In the genomic region with DNA sequence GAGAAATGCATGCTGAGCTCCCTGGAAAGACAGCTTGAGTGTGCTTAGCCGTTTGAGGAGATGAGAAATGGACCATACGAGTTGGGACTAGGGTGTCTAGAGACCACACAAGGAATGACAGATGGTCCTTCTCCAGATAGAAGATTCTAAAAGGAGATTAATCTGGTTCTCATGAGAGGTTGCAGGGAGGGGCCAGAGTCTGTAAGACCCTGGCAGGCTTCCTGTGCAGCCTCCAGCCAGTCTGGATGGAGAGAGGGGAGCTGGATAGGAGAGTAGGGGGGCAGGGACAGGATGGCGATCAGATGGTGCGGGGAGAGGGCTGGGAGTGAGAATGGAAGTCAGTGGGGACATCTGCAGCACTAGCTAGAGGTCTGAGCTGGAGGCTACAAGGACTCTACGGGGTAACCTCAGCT, we compare ENCODE assay signal across 21 mouse cellular contexts. TPM values are rescaled to one million over a fixed set of nuclear protein-coding genes. Genes with fewer than 3 reads are reported as not detected.
DNase-seq lines count a peak whose midpoint lies in the region; ATAC-seq and TF ChIP-seq lines count a peak whose summit lies in the region.
"Had no signal": no experiment of that assay in that cellular context is flagged by ENCODE, and none has a peak within 500 bp of the region (broad histone marks: within the 10 kb centered on the region; RNA-seq: fewer than 3 reads in every experiment).

No protein-coding gene starts in this region.

- peak; percentile 62 for ATAC-seq in forebrain, postnatal 0 days
- no peak for ATAC-seq in forebrain, embryonic 12.5 days (ENCODE audit: low FRiP score)
- peak; percentile 87 for ATAC-seq in kidney, embryonic 16.5 days (ENCODE audit: low FRiP score, low TSS enrichment)
- ATAC-seq in lung, embryonic 16.5 days (ENCODE audit: low read depth), result peak; percentile 34; the same call in 1 of the 2 replicates
- peak; percentile 77; the same call in 1 of the 2 replicates for ATAC-seq in stomach, embryonic 14.5 days (ENCODE audit: insufficient number of reproducible peaks, insufficient read depth, low FRiP score, low read depth)
- ATAC-seq: activated CD4-positive, CD25-positive, alpha-beta regulatory T cell, adult 4 months had no signal

- no peak for TF ChIP-seq CTCF in forebrain, postnatal 0 days (IDR thresholded peaks at IDR 0.05; ENCODE audit: low read depth)

- no peak for DNase-seq in forebrain, postnatal 0 days
- DNase-seq in kidney, adult 8-10 months, result no peak
- DNase-seq in lung, adult 18-20 months, result no peak
- DNase-seq in urinary bladder, postnatal 25 days (ENCODE audit: low spot score), result no peak
- DNase-seq: adrenal gland, postnatal 10 days; cerebellum, postnatal 14 days; gastrocnemius, adult 2 months; heart, postnatal 10 days; lung, postnatal 36 days; right cerebral cortex, postnatal 25 days had no signal

- no peaks in the 10 kb centered on the region for H3K36me3 ChIP-seq in forebrain, postnatal 0 days (ENCODE audit: insufficient read depth)
- no peaks in the 10 kb centered on the region for H3K36me3 ChIP-seq in forebrain, embryonic 12.5 days (replicated peaks)
- no peaks in the 10 kb centered on the region for H3K36me3 ChIP-seq in kidney, embryonic 16.5 days (ENCODE audit: insufficient read depth, low read length)
- no peaks in the 10 kb centered on the region for H3K36me3 ChIP-seq in lung, embryonic 16.5 days (ENCODE audit: control insufficient read depth, insufficient read depth, low read length)
- no peaks in the 10 kb centered on the region for H3K36me3 ChIP-seq in stomach, embryonic 14.5 days (ENCODE audit: control insufficient read depth, insufficient read depth, low read length)
- H3K36me3 ChIP-seq: embryonic facial prominence, embryonic 13.5 days; G1E; liver, embryonic 15.5 days; midbrain, embryonic 10.5 days; neural tube, embryonic 13.5 days had no signal

- H3K9me3 ChIP-seq in forebrain, postnatal 0 days (ENCODE audit: low read length), result no peaks in the 10 kb centered on the region
- H3K9me3 ChIP-seq in forebrain, embryonic 12.5 days, result no peaks in the 10 kb centered on the region
- H3K9me3 ChIP-seq in kidney, embryonic 16.5 days (ENCODE audit: low read length), result no peaks in the 10 kb centered on the region
- H3K9me3 ChIP-seq in lung, embryonic 16.5 days (ENCODE audit: control insufficient read depth, low read length), result no peaks in the 10 kb centered on the region
- H3K9me3 ChIP-seq in stomach, embryonic 14.5 days (ENCODE audit: control insufficient read depth, low read depth, low read length), result no peaks in the 10 kb centered on the region
- H3K9me3 ChIP-seq: embryonic facial prominence, embryonic 13.5 days; G1E; liver, embryonic 15.5 days; midbrain, embryonic 10.5 days; neural tube, embryonic 13.5 days had no signal

- no peak overlapping the region for H3K4me2 ChIP-seq in forebrain, postnatal 0 days (ENCODE audit: low read depth)
- no peak overlapping the region for H3K4me2 ChIP-seq in forebrain, embryonic 12.5 days
- H3K4me2 ChIP-seq in kidney, embryonic 16.5 days (replicated peaks; ENCODE audit: low read depth, low read length), result no peak overlapping the region
- no peak overlapping the region for H3K4me2 ChIP-seq in lung, embryonic 16.5 days (ENCODE audit: low read depth, low read length)
- no peak overlapping the region for H3K4me2 ChIP-seq in stomach, embryonic 14.5 days (replicated peaks; ENCODE audit: low read depth, low read length)
- H3K4me2 ChIP-seq: embryonic facial prominence, embryonic 13.5 days; heart, embryonic 11.5 days; liver, embryonic 15.5 days; neural tube, embryonic 13.5 days had no signal

- H3K4me3 ChIP-seq in forebrain, postnatal 0 days (ENCODE audit: low read depth, low read length), result no peak overlapping the region
- no peak overlapping the region for H3K4me3 ChIP-seq in forebrain, embryonic 12.5 days (replicated peaks)
- no peak overlapping the region for H3K4me3 ChIP-seq in kidney, embryonic 16.5 days (ENCODE audit: low read length)
- no peak overlapping the region for H3K4me3 ChIP-seq in lung, embryonic 16.5 days (ENCODE audit: low read length)
- no peak overlapping the region for H3K4me3 ChIP-seq in stomach, embryonic 14.5 days (ENCODE audit: low read depth, low read length)
- H3K4me3 ChIP-seq: embryonic facial prominence, embryonic 13.5 days; gastrocnemius, adult 2 months; liver, embryonic 15.5 days; midbrain, embryonic 10.5 days; neural tube, embryonic 13.5 days had no signal

- 73% methylated on average over 5 of the region's 5 CpGs for WGBS in forebrain, postnatal 0 days
- 76% methylated on average over 5 of the region's 5 CpGs for WGBS in forebrain, embryonic 12.5 days
- 57% methylated on average over 5 of the region's 5 CpGs for WGBS in kidney, embryonic 16.5 days
- WGBS in lung, embryonic 16.5 days, result 39% methylated on average over 5 of the region's 5 CpGs
- WGBS in stomach, embryonic 14.5 days, result 38% methylated on average over 5 of the region's 5 CpGs

- H3K9ac ChIP-seq in forebrain, postnatal 0 days, result no peak overlapping the region
- H3K9ac ChIP-seq in forebrain, embryonic 12.5 days, result no peak overlapping the region
- H3K9ac ChIP-seq in kidney, embryonic 16.5 days (replicated peaks; ENCODE audit: low read length), result no peak overlapping the region
- H3K9ac ChIP-seq in lung, embryonic 16.5 days (ENCODE audit: low read length), result no peak overlapping the region
- no peak overlapping the region for H3K9ac ChIP-seq in stomach, embryonic 14.5 days (replicated peaks; ENCODE audit: low read depth, low read length)
- H3K9ac ChIP-seq: embryonic facial prominence, embryonic 13.5 days; liver, embryonic 15.5 days; neural tube, embryonic 13.5 days had no signal

- H3K4me1 ChIP-seq in forebrain, postnatal 0 days (ENCODE audit: insufficient read depth), result no peaks in the 10 kb centered on the region
- H3K4me1 ChIP-seq in forebrain, embryonic 12.5 days, result no peaks in the 10 kb centered on the region
- no peaks in the 10 kb centered on the region for H3K4me1 ChIP-seq in kidney, embryonic 16.5 days (ENCODE audit: insufficient read depth, low read length)
- H3K4me1 ChIP-seq in lung, embryonic 16.5 days (replicated peaks; ENCODE audit: control insufficient read depth, insufficient read depth, low read length), result 0 out of 2 replicates have a peak, but pooled peaks cover 2% of the 10 kb centered on the region
- H3K4me1 ChIP-seq in stomach, embryonic 14.5 days (ENCODE audit: control insufficient read depth, insufficient read depth, low read length), result peaks cover 3% of the 10 kb centered on the region; the same call in 1 of the 2 replicates
- H3K4me1 ChIP-seq: embryonic facial prominence, embryonic 13.5 days; liver, embryonic 15.5 days; midbrain, embryonic 10.5 days; neural tube, embryonic 13.5 days had no signal

- no peaks in the 10 kb centered on the region for H3K27me3 ChIP-seq in forebrain, postnatal 0 days (ENCODE audit: insufficient read depth, low read length)
- no peaks in the 10 kb centered on the region for H3K27me3 ChIP-seq in forebrain, embryonic 12.5 days
- no peaks in the 10 kb centered on the region for H3K27me3 ChIP-seq in kidney, embryonic 16.5 days (ENCODE audit: insufficient read depth, low read length)
- no peaks in the 10 kb centered on the region for H3K27me3 ChIP-seq in lung, embryonic 16.5 days (ENCODE audit: control insufficient read depth, insufficient read depth, low read depth, low read length)
- no peaks in the 10 kb centered on the region for H3K27me3 ChIP-seq in stomach, embryonic 14.5 days (ENCODE audit: control insufficient read depth, insufficient read depth, low read length)
- H3K27me3 ChIP-seq: embryonic facial prominence, embryonic 13.5 days; liver, embryonic 15.5 days; neural tube, embryonic 13.5 days had no signal

- no peak overlapping the region for H3K27ac ChIP-seq in forebrain, postnatal 0 days (ENCODE audit: low read depth, low read length)
- H3K27ac ChIP-seq in forebrain, embryonic 12.5 days, result no peak overlapping the region
- peak overlapping the region; percentile 43; the same call in 1 of the 2 replicates for H3K27ac ChIP-seq in kidney, embryonic 16.5 days (ENCODE audit: low read length)
- H3K27ac ChIP-seq in lung, embryonic 16.5 days (ENCODE audit: low read length), result no peak overlapping the region
- peak overlapping the region; percentile 39; the same call in 1 of the 2 replicates for H3K27ac ChIP-seq in stomach, embryonic 14.5 days (ENCODE audit: low read length)
- H3K27ac ChIP-seq: embryonic facial prominence, embryonic 13.5 days; gastrocnemius, adult 2 months; liver, embryonic 15.5 days; midbrain, embryonic 10.5 days; neural tube, embryonic 13.5 days had no signal

RNA-seq across cellular contexts. Expression of gene Scml4, which starts 19.1 kb away (rescaled TPM):
- total RNA-seq in forebrain, postnatal 0 days (2014; rRNA removed), result 16.2 and 37.7 TPM in 2 replicates
- 3.6 and 8.5 TPM in 2 replicates for polyA plus RNA-seq in forebrain, postnatal 0 days (2015; fragmentation: Nextera tagmentation; extraction: Ambion mirVana)
- 2.9 and 3.0 TPM in 2 replicates for polyA plus RNA-seq in forebrain, embryonic 12.5 days (2016; fragmentation: Nextera tagmentation; extraction: Ambion mirVana)
- 1.7 and 1.8 TPM in 2 replicates for polyA plus RNA-seq in kidney, embryonic 16.5 days (2015; fragmentation: Nextera tagmentation; extraction: Ambion mirVana)
- polyA plus RNA-seq in lung, embryonic 16.5 days (2015; fragmentation: Nextera tagmentation; extraction: Ambion mirVana), result 0.38 and 0.41 TPM in 2 replicates
- polyA plus RNA-seq in stomach, embryonic 14.5 days (2014; fragmentation: Nextera tagmentation; extraction: Ambion mirVana), result 4.7 and 5.4 TPM in 2 replicates
- total RNA-seq: G1E had no signal
- polyA plus RNA-seq: G1E had no signal

Comparison
In these comparisons a context has a peak if more than half of its experiments do, and no peak if none do; other contexts are left out.
1. H3K27ac ChIP-seq: peak in kidney, embryonic 16.5 days (single experiment) and stomach, embryonic 14.5 days (single experiment); none in forebrain, postnatal 0 days (single experiment), forebrain, embryonic 12.5 days (single experiment) and lung, embryonic 16.5 days (single experiment).